Mouse (Mus musculus): ENCODE data around the gene Scaf4.

GRCm38 (mm10) chr16:90181673-90182072 lies 102.6 kb downstream of the Scaf4 start:
- TF ChIP-seq CTCF (IDR thresholded peaks at IDR 0.05) (no peak), EP300 (IDR thresholded peaks at IDR 0.05) (no peak)

Measured in lung, postnatal 0 days (tissue).